Mouse (Mus musculus) MEL (cell line): ENCODE measurements around the gene 4930404N11Rik. TPM values are rescaled to one million over a fixed set of nuclear protein-coding genes. Genes with fewer than 3 reads are reported as not detected.

Experiments
- DNase-seq: peaks from one replicate; pipeline ENCODE4 v3.0.0; 2011; ENCODE audit warnings: low read depth, low spot score
- H3K27ac ChIP-seq: 2 replicates; pipeline ENCODE4 v1.5.1; 2012; ENCODE audit warnings: low read depth, mild to moderate bottlenecking, control low read depth, low read length, moderate library complexity; ENCODE audit not compliant: control insufficient read depth
- H3K27me3 ChIP-seq, 2 experiments: fragments of 150-350 bp in 1 of 2; sonication (generic) in 1 of 2; 2 replicates each; pipeline ENCODE4 v1.6.1; 2012; ENCODE audit warnings: low read length in 2 of 2, mild to moderate bottlenecking in 2 of 2, improper control_type of control experiment in 1 of 2, moderate library complexity in 1 of 2; ENCODE audit not compliant: insufficient read depth in 2 of 2, control insufficient read depth in 1 of 2
- H3K36me3 ChIP-seq, 2 experiments: 2 replicates each; pipeline ENCODE4 v1.6.1; 2012 to 2014; ENCODE audit warnings: low read length in 2 of 2, improper control_type of control experiment in 1 of 2, inconsistent platforms in 1 of 2, mild to moderate bottlenecking in 1 of 2; ENCODE audit not compliant: insufficient read depth in 2 of 2, control insufficient read depth in 1 of 2
- H3K4me1 ChIP-seq, 2 experiments: fragments of 150-350 bp in 1 of 2; sonication (generic) in 1 of 2; 2 replicates each; pipeline ENCODE4 v1.6.1; 2012; ENCODE audit warnings: low read length in 2 of 2, improper control_type of control experiment in 1 of 2, mild to moderate bottlenecking in 1 of 2; ENCODE audit not compliant: insufficient read depth in 2 of 2, control insufficient read depth in 1 of 2
- H3K4me3 ChIP-seq, 2 experiments: fragments of 150-350 bp in 1 of 2; sonication (generic) in 1 of 2; 2 replicates each; pipeline ENCODE4 v1.5.1; 2012; ENCODE audit warnings: low read depth in 2 of 2, low read length in 2 of 2, mild to moderate bottlenecking in 2 of 2, moderate library complexity in 2 of 2, control low read depth in 1 of 2, improper control_type of control experiment in 1 of 2; ENCODE audit not compliant: control insufficient read depth in 1 of 2, insufficient read depth in 1 of 2
- H3K79me2 ChIP-seq: 2 replicates; pipeline ENCODE4 v1.6.1; 2012; ENCODE audit warnings: mild to moderate bottlenecking, low read length, moderate library complexity; ENCODE audit not compliant: control insufficient read depth, poor library complexity, insufficient read depth
- H3K9ac ChIP-seq: 2 replicates; pipeline ENCODE4 v1.6.1; 2012; ENCODE audit warnings: low read depth, mild to moderate bottlenecking, control low read depth, low read length, moderate library complexity; ENCODE audit not compliant: control insufficient read depth, poor library complexity, severe bottlenecking
- H3K9me3 ChIP-seq: fragments of 150-350 bp; sonication (generic); replicated peaks from 2 replicates; pipeline ENCODE4 v1.6.1; 2012; ENCODE audit warnings: mild to moderate bottlenecking, low read length, improper control_type of control experiment, moderate library complexity; ENCODE audit not compliant: insufficient read depth
- BHLHE40 ChIP-seq: IDR thresholded peaks from 2 replicates; pipeline ENCODE4 v1.6.1; 2012; ENCODE audit warnings: low read depth, mild to moderate bottlenecking, inconsistent platforms, low read length, improper control_type of control experiment, borderline replicate concordance
- CHD1 ChIP-seq: IDR thresholded peaks from 2 replicates; pipeline ENCODE4 v1.6.1; 2012; ENCODE audit warnings: low read depth, mild to moderate bottlenecking, inconsistent platforms, low read length, improper control_type of control experiment
- CHD2 ChIP-seq: IDR thresholded peaks from 2 replicates; pipeline ENCODE4 v1.6.1; 2011; ENCODE audit warnings: low read length, improper control_type of control experiment
- CTCF ChIP-seq, 3 experiments: IDR thresholded peaks in 2 of 3; conservative IDR thresholded peaks in 1 of 3; 2 replicates each; pipeline ENCODE4 v1.5.1; 2011 to 2012; ENCODE audit warnings: low read length in 3 of 3, low read depth in 2 of 3, mild to moderate bottlenecking in 2 of 3, improper control_type of control experiment in 1 of 3, inconsistent platforms in 1 of 3, mixed read lengths in 1 of 3, moderate library complexity in 1 of 3; ENCODE audit not compliant: control insufficient read depth in 1 of 3, insufficient read depth in 1 of 3, poor library complexity in 1 of 3, severe bottlenecking in 1 of 3
- E2F4 ChIP-seq: IDR thresholded peaks from 2 replicates; pipeline ENCODE4 v1.6.1; 2011; ENCODE audit warnings: low read depth, low read length, improper control_type of control experiment, borderline replicate concordance
- ELF1 ChIP-seq: IDR thresholded peaks from 2 replicates; pipeline ENCODE4 v1.6.1; 2014; ENCODE audit warnings: low read depth, mild to moderate bottlenecking, inconsistent platforms, low read length, improper control_type of control experiment, moderate library complexity
- EP300 ChIP-seq, 2 experiments: IDR thresholded peaks; 2 replicates each; pipeline ENCODE4 v1.6.1; 2011; ENCODE audit warnings: improper control_type of control experiment in 2 of 2, low read length in 2 of 2, low read depth in 1 of 2, mild to moderate bottlenecking in 1 of 2
- GATA1 ChIP-seq: IDR thresholded peaks from 2 replicates; pipeline ENCODE4 v1.6.1; 2011; ENCODE audit warnings: low read depth, low read length, improper control_type of control experiment
- HCFC1 ChIP-seq: IDR thresholded peaks from 2 replicates; pipeline ENCODE4 v1.6.1; 2012; ENCODE audit warnings: low read depth, mild to moderate bottlenecking, inconsistent platforms, low read length, improper control_type of control experiment, moderate library complexity
- JUND ChIP-seq: IDR thresholded peaks from 2 replicates; pipeline ENCODE4 v1.6.1; 2011; ENCODE audit warnings: low read depth, mild to moderate bottlenecking, improper control_type of control experiment, low read length
- KAT2A ChIP-seq: conservative IDR thresholded peaks from 2 replicates; pipeline ENCODE4 v1.6.1; 2012; ENCODE audit warnings: low read depth, low read length, improper control_type of control experiment, inconsistent platforms
- MAFK ChIP-seq: IDR thresholded peaks from 2 replicates; pipeline ENCODE4 v1.6.1; 2011; ENCODE audit warnings: low read depth, mild to moderate bottlenecking, low read length, improper control_type of control experiment, borderline replicate concordance
- MAX ChIP-seq: IDR thresholded peaks from 2 replicates; pipeline ENCODE4 v1.6.1; 2011; ENCODE audit warnings: low read length, improper control_type of control experiment
- MAZ ChIP-seq: IDR thresholded peaks from 2 replicates; pipeline ENCODE4 v1.6.1; 2012; ENCODE audit warnings: low read depth, mild to moderate bottlenecking, inconsistent platforms, low read length, improper control_type of control experiment
- MYB ChIP-seq: IDR thresholded peaks from 2 replicates; pipeline ENCODE4 v1.6.1; 2011; ENCODE audit warnings: mild to moderate bottlenecking, low read depth, low read length, improper control_type of control experiment
- MYC ChIP-seq: IDR thresholded peaks from 2 replicates; pipeline ENCODE4 v1.6.1; 2011; ENCODE audit warnings: low read depth, mild to moderate bottlenecking, low read length, improper control_type of control experiment, moderate library complexity
- NRF1 ChIP-seq: IDR thresholded peaks from 2 replicates; pipeline ENCODE4 v1.6.1; 2014; ENCODE audit warnings: low read depth, mild to moderate bottlenecking, inconsistent platforms, low read length, improper control_type of control experiment, moderate library complexity; ENCODE audit not compliant: poor library complexity, insufficient read depth, severe bottlenecking
- POLR2A ChIP-seq, 2 experiments: IDR thresholded peaks; 2 replicates each; pipeline ENCODE4 v1.6.1; 2011 to 2012; ENCODE audit warnings: low read length in 2 of 2, mild to moderate bottlenecking in 2 of 2, control low read depth in 1 of 2, improper control_type of control experiment in 1 of 2, low read depth in 1 of 2, moderate library complexity in 1 of 2; ENCODE audit not compliant: control insufficient read depth in 1 of 2, insufficient read depth in 1 of 2, poor library complexity in 1 of 2
- RAD21 ChIP-seq: IDR thresholded peaks from 2 replicates; pipeline ENCODE4 v1.6.1; 2011; ENCODE audit warnings: mild to moderate bottlenecking, low read depth, low read length, improper control_type of control experiment
- RCOR1 ChIP-seq: IDR thresholded peaks from 2 replicates; pipeline ENCODE4 v1.6.1; 2012; ENCODE audit warnings: low read depth, mild to moderate bottlenecking, inconsistent platforms, low read length, improper control_type of control experiment
- SIN3A ChIP-seq: IDR thresholded peaks from 2 replicates; pipeline ENCODE4 v1.6.1; 2012; ENCODE audit warnings: low read length, improper control_type of control experiment, inconsistent platforms
- SMC3 ChIP-seq: IDR thresholded peaks from 2 replicates; pipeline ENCODE4 v1.6.1; 2011; ENCODE audit warnings: low read depth, low read length, improper control_type of control experiment
- TAL1 ChIP-seq: IDR thresholded peaks from 2 replicates; pipeline ENCODE4 v1.6.1; 2012; ENCODE audit warnings: mild to moderate bottlenecking, inconsistent platforms, low read length, moderate library complexity, mixed read lengths
- UBTF ChIP-seq: IDR thresholded peaks from 2 replicates; pipeline ENCODE4 v1.6.1; 2012; ENCODE audit warnings: low read depth, mild to moderate bottlenecking, inconsistent platforms, low read length, improper control_type of control experiment, moderate library complexity, borderline replicate concordance; ENCODE audit not compliant: insufficient read depth
- USF1 ChIP-seq: IDR thresholded peaks from 2 replicates; pipeline ENCODE4 v1.6.1; 2014; ENCODE audit warnings: low read depth, mild to moderate bottlenecking, inconsistent platforms, low read length, improper control_type of control experiment, moderate library complexity
- USF2 ChIP-seq, 2 experiments: IDR thresholded peaks; 2 replicates each; pipeline ENCODE4 v1.6.1; 2011 to 2012; ENCODE audit warnings: improper control_type of control experiment in 2 of 2, low read length in 2 of 2, borderline replicate concordance in 1 of 2, inconsistent platforms in 1 of 2, low read depth in 1 of 2, mild to moderate bottlenecking in 1 of 2; ENCODE audit not compliant: insufficient read depth in 1 of 2
- ZKSCAN1 ChIP-seq: IDR thresholded peaks from 2 replicates; pipeline ENCODE4 v1.6.1; 2012; ENCODE audit warnings: low read depth, mild to moderate bottlenecking, inconsistent platforms, low read length, improper control_type of control experiment, moderate library complexity
- ZMIZ1 ChIP-seq: IDR thresholded peaks from 2 replicates; pipeline ENCODE4 v1.6.1; 2012; ENCODE audit warnings: low read depth, mild to moderate bottlenecking, inconsistent platforms, low read length, improper control_type of control experiment, moderate library complexity
- ZNF384 ChIP-seq: IDR thresholded peaks from 2 replicates; pipeline ENCODE4 v1.6.1; 2012; ENCODE audit warnings: low read depth, mild to moderate bottlenecking, inconsistent platforms, low read length, improper control_type of control experiment
- polyA plus RNA-seq, 2 experiments: library from polyadenylated mRNA; stranded (reverse) in 1 of 2; unstranded in 1 of 2; fragments of >175 nt in 1 of 2; fragments of >200 nt in 1 of 2; gene quantifications; 2 replicates each; pipeline versions ENCODE4 v1.2.1 to v1.2.4; 2012; ENCODE audit warnings: low replicate concordance in 2 of 2, low read depth in 1 of 2; ENCODE audit not compliant: insufficient read length in 2 of 2, insufficient read depth in 1 of 2, missing spikeins in 1 of 2
- total RNA-seq: library from RNA; depleted of rRNA; stranded (reverse); fragments of 300-350 nt; gene quantifications from 2 replicates; pipeline ENCODE4 v1.2.3, GENCODE M21; 2012

The 4930404N11Rik gene
- total and polyA plus RNA-seq, 3 experiments, result 3.1 to 12.1 TPM; not detected in 1

DNA sequence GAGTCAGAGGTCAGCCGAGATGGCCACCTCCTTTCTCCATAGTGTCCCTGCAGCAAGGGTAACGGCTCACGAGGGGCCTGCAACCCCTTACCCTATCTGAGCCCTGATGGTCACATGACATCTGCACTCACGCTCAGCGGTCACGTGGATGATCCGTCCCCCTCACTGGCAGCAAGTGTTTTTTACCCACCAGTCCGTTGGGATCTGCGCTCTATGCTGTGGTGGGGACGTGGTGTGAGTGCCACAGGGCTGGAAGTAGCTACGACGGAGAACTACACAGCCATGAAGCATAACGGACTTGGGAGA, 42.8 kb upstream of the 4930404N11Rik start:
- Histone ChIP-seq H3K4me1 (peaks cover 3 to 29% of the 10 kb centered on the region in 2 experiments; a peak in 3 of 4 replicates), H3K4me3 (no peak overlapping the region), H3K79me2 (no peaks in the 10 kb centered on the region), H3K27ac (no peak overlapping the region)
- TF ChIP-seq USF1 (0 out of 2 replicates have a peak, but pooled peaks have one; percentile 14), POLR2A (IDR thresholded peaks at IDR 0.05; ENCODE audit: control insufficient read depth in 1 of 2, insufficient read depth in 1 of 2, low read depth in 1 of 2, low read length in 2 of 2, poor library complexity in 1 of 2) (no peak), SIN3A (no peak), RAD21 (no peak), MAFK (no peak), SMC3 (no peak), KAT2A (no peak)
- TF ChIP-seq, all 39 proteins: peak for 1
- Histone ChIP-seq H3K9me3 (no peaks in the 10 kb centered on the region), H3K36me3 (peaks cover 0 to 16% of the 10 kb centered on the region in 2 experiments; a peak in 2 of 4 replicates), H3K27me3 (no peaks in the 10 kb centered on the region), H3K9ac (no peak overlapping the region)
- no peak for DNase-seq

- Histone ChIP-seq H3K79me2 (no peaks in the 10 kb centered on the region), H3K4me3 (peak overlapping the region in 1 of 2 experiments; percentile 16; a peak in 1 of 4 replicates), H3K9ac (peak overlapping the region; percentile 21), H3K27me3 (no peaks in the 10 kb centered on the region), H3K9me3 (no peaks in the 10 kb centered on the region), H3K27ac (peak overlapping the region; percentile 29; the same call in 1 of the 2 replicates), H3K36me3 (peaks cover 0 to 16% of the 10 kb centered on the region in 2 experiments; a peak in 2 of 4 replicates), H3K4me1 (peaks cover 3 to 29% of the 10 kb centered on the region in 2 experiments; a peak in 3 of 4 replicates)
- peak; percentile 98 for DNase-seq
- TF ChIP-seq SIN3A (peak; percentile 89), MAZ (no peak), USF1 (peak; percentile 90), EP300 (IDR thresholded peaks at IDR 0.05; ENCODE audit: low read depth in 1 of 2, low read length in 2 of 2) (peak; percentile 19 to 58; a peak in 2 of 4 replicates), CHD2 (no peak), ZKSCAN1 (no peak), HCFC1 (peak; percentile 40; the same call in 1 of the 2 replicates), NRF1 (no peak), ZMIZ1 (no peak), USF2 (IDR thresholded peaks at IDR 0.05; ENCODE audit: borderline replicate concordance in 1 of 2, insufficient read depth in 1 of 2, low read depth in 1 of 2, low read length in 2 of 2) (peak in 1 of 2 experiments; percentile 84; a peak in 2 of 4 replicates), ELF1 (no peak), ZNF384 (no peak), CTCF (IDR thresholded peaks at IDR 0.05 in 2 of 3, conservative IDR thresholded peaks at IDR 0.05 in 1 of 3; ENCODE audit: control insufficient read depth in 1 of 3, insufficient read depth in 1 of 3, low read depth in 2 of 3, low read length in 3 of 3, poor library complexity in 1 of 3, severe bottlenecking in 1 of 3) (0 out of 6 replicates have a peak, but pooled peaks of 1 of the 3 experiments have one; percentile 3), GATA1 (no peak), KAT2A (no peak), RCOR1 (no peak), MYB (no peak), BHLHE40 (no peak), CHD1 (no peak), E2F4 (no peak), JUND (peak; percentile 96), MAX (no peak), RAD21 (no peak), MYC (no peak), TAL1 (no peak), UBTF (no peak)
Measured at GRCm38 (mm10) chr10:81407539-81408423, 42.2 kb upstream of the 4930404N11Rik start.
